Mouse (Mus musculus) fat pad, adult 2 months (tissue): ENCODE data around the gene Gm49387.

Experiments used
- DNase-seq: peaks from one replicate; pipeline ENCODE4 v3.0.0-alpha.2; 2011; ENCODE audit warnings: low read depth, low spot score; ENCODE audit errors: extremely low read depth

Gene Gm49387

DNA sequence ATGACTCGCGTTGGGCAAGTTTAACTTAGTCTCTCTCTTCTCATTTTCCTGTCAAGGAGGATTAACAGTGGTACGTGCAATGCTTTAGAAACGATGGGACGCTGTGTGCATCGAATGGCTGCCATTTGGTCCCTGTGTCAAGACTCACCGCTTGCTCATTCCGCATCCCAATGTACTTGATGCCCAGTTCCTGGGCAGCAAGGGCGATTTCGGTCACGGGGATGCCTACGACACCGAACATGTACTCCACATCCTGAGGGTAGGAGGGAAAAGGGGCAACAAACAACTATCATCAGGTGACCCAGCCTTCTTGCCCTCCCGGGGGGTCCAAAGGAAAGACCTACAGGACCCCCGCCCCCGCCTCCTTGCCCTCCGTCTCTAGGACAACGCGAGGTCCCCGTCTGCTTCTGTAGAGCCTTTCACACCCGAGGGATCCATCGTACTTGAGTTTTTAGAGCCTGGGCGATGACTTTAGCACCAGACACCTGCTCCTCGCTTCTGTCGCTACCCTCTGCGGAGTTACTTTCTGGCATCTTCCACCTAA, at the start of gene Gm49387:
Gene Gm49387, minus strand, starts transcription at position 533 of the 544 bp plus-strand sequence.
- no peak for DNase-seq

- no peak for DNase-seq
Measured at GRCm38 (mm10) chr14:31686231-31686630, 45.6 kb upstream of the Gm49387 start.

GRCm38 (mm10) chr14:31685680-31686079, 45.0 kb upstream of the Gm49387 start:
- DNase-seq = no peak

- no peak for DNase-seq
Measured at GRCm38 (mm10) chr14:31684343-31685040, 43.8 kb upstream of the Gm49387 start.

GRCm38 (mm10) chr14:31683610-31684009, 42.9 kb upstream of the Gm49387 start:
- DNase-seq = no peak

GRCm38 (mm10) chr14:31681931-31682555, 41.4 kb upstream of the Gm49387 start:
- DNase-seq = no peak

GRCm38 (mm10) chr14:31681291-31681690, 40.6 kb upstream of the Gm49387 start:
- DNase-seq = no peak

GRCm38 (mm10) chr14:31680656-31681055, 40.0 kb upstream of the Gm49387 start:
- DNase-seq = no peak

- no peak for DNase-seq
Measured at GRCm38 (mm10) chr14:31671635-31672320, 31.1 kb upstream of the Gm49387 start.

DNA sequence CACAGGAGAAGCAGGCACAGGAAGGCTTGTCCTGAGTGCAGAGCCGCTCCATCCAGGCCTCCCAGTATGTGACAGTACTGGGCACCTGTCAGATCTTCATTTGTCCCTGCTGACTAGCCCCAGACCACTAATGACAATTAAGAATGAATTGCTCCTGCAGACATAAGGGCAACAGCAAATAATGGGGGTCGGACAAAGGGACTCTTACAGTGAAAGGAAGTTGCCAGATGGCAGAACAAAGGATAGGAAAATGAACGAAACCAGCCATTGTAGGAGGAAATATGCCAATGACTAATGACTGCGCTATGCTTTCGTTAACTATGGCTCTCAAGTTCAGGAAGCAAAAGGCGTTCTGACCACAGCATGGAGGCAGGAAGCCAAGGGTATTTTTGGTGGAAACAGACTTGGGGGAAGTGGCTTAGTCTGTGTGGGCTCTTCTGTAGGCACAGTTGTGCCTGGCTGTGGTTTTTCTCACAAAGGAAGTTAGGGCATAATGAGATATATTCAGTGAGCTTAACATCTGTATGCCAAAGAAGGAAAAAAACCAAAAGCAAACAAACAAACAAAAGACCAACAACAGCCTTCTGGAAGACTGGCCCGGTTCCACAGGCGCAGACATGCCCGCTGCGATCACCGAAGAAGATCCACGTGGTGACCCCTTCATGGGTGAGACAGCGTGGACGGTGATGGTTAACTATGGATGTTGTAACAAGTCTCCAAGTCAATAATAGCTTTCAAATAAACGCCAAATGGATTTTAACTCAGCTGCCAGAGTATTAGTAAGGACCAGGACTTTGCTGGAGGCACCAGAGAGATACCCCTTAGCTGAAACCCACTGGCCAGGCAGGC, 29.2 kb upstream of the Gm49387 start:
- no peak for DNase-seq

- DNase-seq = no peak
Measured at GRCm38 (mm10) chr14:31669161-31669611, 28.5 kb upstream of the Gm49387 start.

DNA sequence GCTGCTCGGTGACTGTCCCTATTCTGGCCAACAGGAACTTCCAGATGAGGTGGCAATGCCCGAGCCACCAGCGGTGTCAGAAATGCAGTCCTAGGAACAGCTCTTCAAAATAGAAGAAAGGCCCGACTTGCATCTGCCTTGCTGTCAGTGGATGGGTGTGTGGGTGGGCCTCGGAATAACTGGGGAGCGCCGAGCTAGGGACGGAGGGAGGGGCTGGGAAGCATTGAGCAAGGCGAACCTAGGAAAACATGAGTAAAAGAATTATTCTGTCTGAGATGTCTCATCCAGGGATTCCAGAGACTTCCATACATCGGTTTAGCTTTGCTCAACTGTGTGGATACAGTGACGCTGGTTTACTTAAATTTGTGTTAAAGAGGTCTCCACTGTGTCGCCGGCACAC, 27.6 kb upstream of the Gm49387 start:
- DNase-seq = no peak

GRCm38 (mm10) chr14:31667741-31668140, 27.1 kb upstream of the Gm49387 start:
- no peak for DNase-seq

- DNase-seq = no peak
Measured at GRCm38 (mm10) chr14:31666931-31667705, 26.4 kb upstream of the Gm49387 start.

DNA sequence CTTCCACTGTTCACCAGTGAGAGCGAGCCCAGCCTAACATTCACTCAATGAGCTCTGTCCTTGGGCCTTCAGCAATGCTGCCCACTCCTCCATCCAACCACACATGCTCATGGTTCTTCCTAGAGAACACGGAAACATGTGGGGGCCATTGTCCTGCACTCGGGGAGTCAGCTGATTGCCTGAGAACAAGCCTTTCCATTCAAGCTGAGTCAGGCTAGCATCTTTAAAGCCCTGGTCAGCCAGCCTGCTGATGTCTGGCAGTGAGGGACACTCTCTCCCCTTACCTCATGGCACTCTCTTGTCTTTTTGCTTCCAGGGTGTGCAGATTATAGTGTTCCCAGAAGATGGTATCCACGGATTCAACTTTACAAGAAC, 24.9 kb upstream of the Gm49387 start:
- no peak for DNase-seq

DNA sequence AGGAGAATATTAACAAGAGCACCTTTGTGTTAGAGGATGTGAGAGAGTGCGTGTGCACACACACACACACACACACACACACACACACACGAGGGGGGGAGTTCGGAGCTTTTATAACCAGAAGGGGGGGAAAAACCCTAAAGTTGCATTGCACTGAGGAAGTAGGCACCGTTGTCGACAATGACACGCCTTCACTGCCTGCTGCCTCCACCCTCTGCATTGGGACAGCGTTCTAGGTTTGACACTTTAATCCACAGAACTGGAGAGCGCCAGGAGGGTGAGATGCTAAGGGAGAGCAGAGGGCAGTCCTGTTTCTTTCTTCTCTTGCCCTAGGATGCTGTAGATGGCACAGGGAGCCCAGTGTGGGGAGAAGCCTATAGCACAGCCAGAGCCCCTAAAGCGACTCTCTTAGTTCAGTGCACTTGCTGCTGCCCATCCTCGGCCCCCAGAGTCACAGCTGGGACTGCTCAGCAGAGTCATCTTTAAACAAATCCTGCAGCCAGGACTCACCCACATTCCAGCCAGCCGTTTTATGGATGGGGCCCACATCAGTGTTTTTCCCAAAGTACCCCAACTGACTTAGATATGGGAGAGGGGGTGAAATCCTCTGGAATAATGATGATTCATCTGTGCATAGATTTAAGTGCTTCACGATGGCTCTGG, 24.4 kb upstream of the Gm49387 start:
- no peak for DNase-seq

DNA sequence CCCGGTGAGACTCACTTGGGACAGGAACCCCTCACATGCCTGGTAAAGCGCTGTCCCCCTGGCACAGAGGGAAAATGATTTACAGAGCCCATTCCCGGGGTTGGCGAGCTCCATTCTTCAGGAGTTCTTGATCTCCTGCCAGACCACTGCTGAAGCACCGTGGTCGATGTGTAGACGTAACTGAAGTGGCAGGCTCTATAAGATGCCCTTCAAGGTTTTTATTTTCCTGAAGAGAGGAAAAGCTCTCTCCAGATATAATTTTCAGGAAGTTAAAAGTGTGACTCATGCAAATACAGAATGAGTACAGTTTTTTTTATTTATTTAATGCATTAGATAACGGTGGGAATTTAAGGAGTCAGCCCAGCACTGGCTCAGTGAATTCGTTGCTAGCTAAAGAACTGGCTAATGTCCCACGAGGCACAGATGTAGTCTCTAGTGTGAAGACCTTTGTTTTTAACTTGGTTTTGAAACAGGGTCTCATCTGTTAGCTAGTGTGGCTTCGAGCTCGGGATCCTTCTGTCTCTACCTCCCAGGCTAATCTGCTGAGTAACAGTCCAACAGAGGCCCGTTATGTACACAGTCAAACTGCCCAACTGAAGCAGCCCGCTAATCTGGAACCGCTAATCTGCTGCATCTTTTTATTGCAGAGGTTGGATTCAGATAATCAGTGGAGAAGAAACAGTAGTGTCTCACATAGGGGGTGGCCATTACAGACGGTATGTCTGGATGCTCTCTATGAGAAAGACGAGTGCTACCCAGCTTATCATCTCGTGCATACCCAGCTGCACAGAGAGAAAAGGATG, 23.6 kb upstream of the Gm49387 start:
- no peak for DNase-seq

DNA sequence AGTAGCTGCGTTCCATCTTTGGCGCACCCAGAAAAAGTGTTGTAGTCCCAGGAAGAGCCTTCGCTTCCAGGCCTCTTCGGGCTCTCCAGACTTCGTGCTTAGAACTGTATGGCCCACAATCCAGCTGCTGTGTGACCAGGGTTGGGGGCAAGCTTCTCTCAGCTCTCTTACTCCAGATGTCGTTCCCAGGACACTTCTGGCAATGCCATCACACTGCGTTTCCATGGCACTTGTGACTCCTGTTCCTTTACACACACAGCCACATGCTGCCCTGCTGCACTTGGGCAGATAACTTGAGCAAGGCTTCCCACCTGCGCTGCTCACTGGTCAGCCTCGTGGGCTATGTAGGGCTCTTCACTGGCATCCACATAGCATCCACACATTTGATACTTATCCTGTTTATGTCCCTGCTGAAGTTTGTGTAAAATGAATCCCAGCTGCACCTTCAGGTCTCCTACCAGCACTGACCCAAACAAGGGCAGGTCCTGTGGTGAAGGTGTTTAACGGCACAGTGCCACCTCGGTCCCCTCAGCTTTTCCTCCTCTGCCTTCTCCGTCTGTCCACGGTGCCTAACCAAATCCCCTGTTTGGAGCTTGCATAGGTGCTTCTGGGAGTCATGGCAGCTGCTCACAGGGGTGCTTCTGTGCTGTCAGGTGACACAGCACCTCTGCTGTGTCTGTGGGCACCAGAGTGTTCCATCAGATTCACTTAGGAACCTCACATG, 22.9 kb upstream of the Gm49387 start:
- no peak for DNase-seq
